Mouse (Mus musculus) forebrain, embryonic 11.5 days (tissue): ENCODE results near the gene Rab11fip4. TPM values are rescaled to one million over a fixed set of nuclear protein-coding genes. Genes with fewer than 3 reads are reported as not detected.

Source experiments
- ATAC-seq: fragments of 200-750 bp; cut with Nextera tagmentation; replicated peaks from 2 replicates; pipeline ENCODE4 v1.8.0; 2017; ENCODE audit warnings: moderate TSS enrichment; ENCODE audit not compliant: low FRiP score
- DNase-seq: peaks from one replicate; pipeline ENCODE4 v3.0.0-alpha.2; 2017; ENCODE audit warnings: low spot score
- H3K27ac ChIP-seq: fragments of 300-500 bp; sonication (generic); 2 replicates; pipeline ENCODE4 v1.5.1; 2014; ENCODE audit warnings: low read depth, low read length
- H3K27me3 ChIP-seq: fragments of 300-500 bp; sonication (generic); 2 replicates; pipeline ENCODE4 v1.6.1; 2014; ENCODE audit warnings: mild to moderate bottlenecking, low read length, mixed read lengths; ENCODE audit not compliant: control insufficient read depth, insufficient read depth
- H3K36me3 ChIP-seq: fragments of 300-500 bp; sonication (generic); 2 replicates; pipeline ENCODE4 v1.6.1; 2014; ENCODE audit warnings: mild to moderate bottlenecking, low read length, moderate library complexity, mixed read lengths; ENCODE audit not compliant: control insufficient read depth, insufficient read depth
- H3K4me1 ChIP-seq: fragments of 300-500 bp; sonication (generic); replicated peaks from 2 replicates; pipeline ENCODE4 v1.6.1; 2014; ENCODE audit warnings: low read length, mixed read lengths; ENCODE audit not compliant: control insufficient read depth, insufficient read depth
- H3K4me2 ChIP-seq: fragments of 300-500 bp; sonication (generic); 2 replicates; pipeline ENCODE4 v1.6.1; 2014; ENCODE audit warnings: low read depth, mild to moderate bottlenecking, low read length, moderate library complexity, mixed read lengths; ENCODE audit not compliant: severe bottlenecking
- H3K4me3 ChIP-seq: fragments of 300-500 bp; sonication (generic); 2 replicates; pipeline ENCODE4 v1.5.1; 2014; ENCODE audit warnings: low read depth, low read length
- H3K9ac ChIP-seq: fragments of 300-500 bp; sonication (generic); 2 replicates; pipeline ENCODE4 v1.6.1; 2014; ENCODE audit warnings: low read length
- H3K9me3 ChIP-seq: fragments of 300-500 bp; sonication (generic); 2 replicates; pipeline ENCODE4 v1.6.1; 2016; ENCODE audit warnings: low read length, mixed read lengths; ENCODE audit not compliant: control insufficient read depth
- WGBS: fragments of 180-500 bp; shearing (Covaris S2); extraction: QIAGEN DNeasy Blood & Tissue Kit; methylation state at CpG from one replicate; pipeline ENCODE4 v1.1.7; 2014; 5-methylcytosine and 5-hydroxymethylcytosine counted together
- polyA plus RNA-seq: library from polyadenylated mRNA; unstranded; fragments of >200 nt; fragmentation: Nextera tagmentation; extraction: Ambion mirVana; gene quantifications from 2 replicates; pipeline ENCODE4 v1.2.1, GENCODE M21; 2014

Gene Rab11fip4
- polyA plus RNA-seq, 1 experiment from 2014 or later: 16.0 TPM

DNA sequence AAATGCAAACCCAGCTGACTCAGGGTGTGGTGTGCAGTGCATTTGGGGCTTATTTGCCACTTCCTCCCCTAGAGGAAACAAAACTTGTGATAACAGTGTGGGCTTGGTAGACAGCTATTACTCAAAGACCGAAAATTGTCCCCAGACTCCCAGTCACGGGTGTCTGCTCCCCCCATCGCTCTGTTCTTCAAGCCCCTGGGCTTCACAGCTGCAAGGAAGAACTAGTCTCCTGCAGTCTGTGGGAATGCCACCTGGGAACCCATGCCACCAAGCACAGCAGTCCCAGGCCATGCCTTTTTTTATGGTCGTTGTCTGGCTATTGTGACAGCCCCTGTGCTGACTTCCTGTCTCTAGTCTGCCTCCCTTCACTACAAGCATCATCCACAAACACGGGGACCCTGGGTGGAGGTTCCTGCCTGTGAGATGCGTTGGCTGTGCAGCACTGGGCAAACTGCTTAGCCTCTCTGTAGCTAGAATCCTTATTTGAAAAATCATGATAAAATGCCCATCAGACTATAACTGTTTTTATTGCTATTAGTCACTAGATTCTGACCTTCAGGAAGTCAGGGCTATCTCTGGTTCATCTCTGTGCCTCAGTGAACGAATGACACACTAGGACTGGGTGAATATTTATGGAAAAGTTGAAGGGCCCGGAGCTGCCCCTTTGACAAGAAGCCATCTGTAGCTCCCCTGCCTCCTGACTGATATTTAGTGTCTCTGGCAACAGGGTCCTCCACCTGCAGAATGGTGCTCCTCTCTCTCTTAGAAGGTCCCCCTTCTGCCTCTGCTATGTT lies 50.1 kb downstream of the Rab11fip4 start:
- H3K4me2 ChIP-seq: no peak overlapping the region
- WGBS: 72% methylated on average over 8 of the region's 8 CpGs
- peaks cover 8% of the 10 kb centered on the region; the same call in 1 of the 2 replicates for H3K4me1 ChIP-seq
- ATAC-seq (no peak), DNase-seq (no peak)
- H3K4me3 ChIP-seq: no peak overlapping the region
- H3K9me3 ChIP-seq: no peaks in the 10 kb centered on the region
- H3K9ac ChIP-seq: no peak overlapping the region
- no peaks in the 10 kb centered on the region for H3K36me3 ChIP-seq
- no peaks in the 10 kb centered on the region for H3K27me3 ChIP-seq
- H3K27ac ChIP-seq: no peak overlapping the region

- Histone ChIP-seq H3K27ac (no peak overlapping the region), H3K27me3 (no peaks in the 10 kb centered on the region), H3K36me3 (no peaks in the 10 kb centered on the region), H3K4me1 (peaks cover 17% of the 10 kb centered on the region), H3K9ac (no peak overlapping the region), H3K4me3 (no peak overlapping the region), H3K4me2 (no peak overlapping the region), H3K9me3 (no peaks in the 10 kb centered on the region)
- ATAC-seq (no peak), DNase-seq (no peak)
- 84% methylated on average over 9 of the region's 9 CpGs for WGBS
Measured at GRCm38 (mm10) chr11:79643730-79644129, 52.7 kb downstream of the Rab11fip4 start.

- no peaks in the 10 kb centered on the region for H3K9me3 ChIP-seq
- no peak overlapping the region for H3K27ac ChIP-seq
- H3K9ac ChIP-seq: no peak overlapping the region
Measured at GRCm38 (mm10) chr11:79644717-79645191, 53.7 kb downstream of the Rab11fip4 start.

DNA sequence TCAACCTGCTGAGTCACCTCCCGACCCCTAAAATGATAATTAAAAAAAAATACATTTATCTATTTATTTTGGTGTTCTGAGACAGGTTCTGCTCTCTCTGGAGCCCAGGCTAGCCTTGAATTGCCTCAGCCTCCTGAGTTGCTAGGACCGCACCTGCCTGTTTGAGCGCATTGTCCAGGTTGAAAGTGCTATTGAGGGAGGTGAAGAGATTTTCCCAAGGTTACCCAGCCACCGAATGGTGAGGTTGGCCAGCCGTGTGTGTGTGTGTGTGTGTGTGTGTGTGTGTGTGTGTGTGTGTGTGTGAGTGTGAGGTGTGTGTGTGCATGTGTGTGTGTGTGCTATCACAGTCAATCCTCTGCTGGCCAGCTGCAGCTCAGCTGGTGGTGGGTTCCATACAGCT lies 55.0 kb downstream of the Rab11fip4 start:
- no peak overlapping the region for H3K4me2 ChIP-seq
- 45% methylated on average over 5 of the region's 5 CpGs for WGBS

More at GRCm38 (mm10) chr11:79644717-79645191, 53.7 kb downstream of the Rab11fip4 start:
- Histone ChIP-seq H3K4me3 (no peak overlapping the region), H3K4me2 (no peak overlapping the region), H3K27me3 (no peaks in the 10 kb centered on the region), H3K36me3 (no peaks in the 10 kb centered on the region), H3K4me1 (peaks cover 15% of the 10 kb centered on the region)
- ATAC-seq (no peak), DNase-seq (no peak)
- 62% methylated on average over 8 of the region's 8 CpGs for WGBS

GRCm38 (mm10) chr11:79646467-79647070 lies 55.6 kb downstream of the Rab11fip4 start:
- 4% methylated on average over 12 of the region's 12 CpGs for WGBS
- Histone ChIP-seq H3K36me3 (no peaks in the 10 kb centered on the region), H3K9me3 (no peaks in the 10 kb centered on the region), H3K27ac (peak overlapping the region; percentile 70), H3K9ac (peak overlapping the region; percentile 33; the same call in 1 of the 2 replicates), H3K4me3 (no peak overlapping the region), H3K27me3 (no peaks in the 10 kb centered on the region), H3K4me1 (peaks cover 20% of the 10 kb centered on the region), H3K4me2 (no peak overlapping the region)
- DNase-seq (peak; percentile 79), ATAC-seq (peak; percentile 85)

More for the DNA sequence above, 55.0 kb downstream of the Rab11fip4 start:
- ATAC-seq (no peak), DNase-seq (no peak)
- no peak overlapping the region for H3K4me3 ChIP-seq
- no peaks in the 10 kb centered on the region for H3K36me3 ChIP-seq
- H3K27me3 ChIP-seq: no peaks in the 10 kb centered on the region
- H3K27ac ChIP-seq: peak overlapping the region; percentile 70
- no peaks in the 10 kb centered on the region for H3K9me3 ChIP-seq
- H3K4me1 ChIP-seq: peaks cover 20% of the 10 kb centered on the region
- no peak overlapping the region; the same call in 1 of the 2 replicates for H3K9ac ChIP-seq

DNA sequence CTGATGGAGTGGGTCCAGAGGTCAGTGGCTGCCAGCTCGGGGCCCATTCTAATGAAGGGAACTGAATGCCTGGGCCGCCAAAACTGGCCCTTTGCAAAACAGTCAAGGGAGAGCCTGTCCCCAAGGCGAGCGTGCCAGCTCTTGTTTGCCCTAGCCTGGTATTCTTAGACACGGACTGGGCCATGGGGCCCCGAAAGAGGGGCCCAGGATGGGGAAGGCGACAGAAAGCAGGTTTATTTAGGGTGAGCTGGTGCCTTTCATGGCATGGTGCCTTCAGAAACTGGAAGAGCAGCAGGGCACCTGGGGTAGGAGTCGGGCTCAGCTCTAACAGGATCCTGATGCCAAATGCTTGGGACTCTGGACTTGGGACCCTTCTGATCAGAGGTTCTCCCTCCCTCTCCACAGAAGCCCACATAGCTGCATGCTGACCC lies 56.1 kb downstream of the Rab11fip4 start:
- Histone ChIP-seq H3K4me1 (peaks cover 20% of the 10 kb centered on the region), H3K27me3 (no peaks in the 10 kb centered on the region), H3K9me3 (no peaks in the 10 kb centered on the region), H3K4me3 (no peak overlapping the region), H3K27ac (peak overlapping the region; percentile 70), H3K36me3 (no peaks in the 10 kb centered on the region), H3K4me2 (no peak overlapping the region), H3K9ac (peak overlapping the region; percentile 33; the same call in 1 of the 2 replicates)
- ATAC-seq (no peak), DNase-seq (no peak)
- 30% methylated on average over 8 of the region's 8 CpGs for WGBS

GRCm38 (mm10) chr11:79650359-79650835 lies 59.4 kb downstream of the Rab11fip4 start:
- peaks cover 19% of the 10 kb centered on the region for H3K4me1 ChIP-seq
- 36% methylated on average over 5 of the region's 5 CpGs for WGBS

GRCm38 (mm10) chr11:79652257-79652656 lies 61.2 kb downstream of the Rab11fip4 start:
- Histone ChIP-seq H3K4me2 (no peak overlapping the region), H3K27ac (no peak overlapping the region), H3K4me1 (peaks cover 7% of the 10 kb centered on the region), H3K9ac (no peak overlapping the region), H3K9me3 (no peaks in the 10 kb centered on the region), H3K36me3 (no peaks in the 10 kb centered on the region), H3K4me3 (no peak overlapping the region), H3K27me3 (no peaks in the 10 kb centered on the region)
- 86% methylated on average over 9 of the region's 9 CpGs for WGBS
- DNase-seq (no peak), ATAC-seq (no peak)

More at GRCm38 (mm10) chr11:79650359-79650835, 59.4 kb downstream of the Rab11fip4 start:
- Histone ChIP-seq H3K4me2 (no peak overlapping the region), H3K36me3 (no peaks in the 10 kb centered on the region), H3K27me3 (no peaks in the 10 kb centered on the region), H3K27ac (peak overlapping the region; percentile 37; the same call in 1 of the 2 replicates), H3K9me3 (no peaks in the 10 kb centered on the region), H3K4me3 (no peak overlapping the region), H3K9ac (no peak overlapping the region; the same call in 1 of the 2 replicates)
- ATAC-seq (no peak), DNase-seq (no peak)
